Mouse (Mus musculus): Measurements from ENCODE around the gene 1700012B07Rik. TPM values are rescaled to one million over a fixed set of nuclear protein-coding genes. Genes with fewer than 3 reads are reported as not detected.

The 1700012B07Rik gene
- total RNA-seq, 1 experiment from 2014 or later = not detected

GRCm38 (mm10) chr11:109791965-109792364 is 35.9 kb downstream of the 1700012B07Rik start:
- ATAC-seq (replicated peaks in 1 of 2; ENCODE audit: insufficient read depth in 1 of 2, low FRiP score in 2 of 2, low TSS enrichment in 1 of 2, low read depth in 1 of 2, poor library complexity in 2 of 2, severe bottlenecking in 2 of 2) = 0 out of 4 replicates have a peak, but pooled peaks of 1 of the 2 experiments have one; percentile 31

GRCm38 (mm10) chr11:109790221-109790620 is 37.6 kb downstream of the 1700012B07Rik start:
- no peak for ATAC-seq (replicated peaks in 1 of 2; ENCODE audit: insufficient read depth in 1 of 2, low FRiP score in 2 of 2, low TSS enrichment in 1 of 2, low read depth in 1 of 2, poor library complexity in 2 of 2, severe bottlenecking in 2 of 2)

GRCm38 (mm10) chr11:109785392-109785791 is 42.5 kb downstream of the 1700012B07Rik start:
- no peak for ATAC-seq (replicated peaks in 1 of 2; ENCODE audit: insufficient read depth in 1 of 2, low FRiP score in 2 of 2, low TSS enrichment in 1 of 2, low read depth in 1 of 2, poor library complexity in 2 of 2, severe bottlenecking in 2 of 2)

- ATAC-seq (replicated peaks in 1 of 2; ENCODE audit: insufficient read depth in 1 of 2, low FRiP score in 2 of 2, low TSS enrichment in 1 of 2, low read depth in 1 of 2, poor library complexity in 2 of 2, severe bottlenecking in 2 of 2) = no peak
Measured at GRCm38 (mm10) chr11:109771381-109771780, 56.5 kb downstream of the 1700012B07Rik start.

GRCm38 (mm10) chr11:109770185-109770584 is 57.7 kb downstream of the 1700012B07Rik start:
- no peak for ATAC-seq (replicated peaks in 1 of 2; ENCODE audit: insufficient read depth in 1 of 2, low FRiP score in 2 of 2, low TSS enrichment in 1 of 2, low read depth in 1 of 2, poor library complexity in 2 of 2, severe bottlenecking in 2 of 2)

- ATAC-seq (replicated peaks in 1 of 2; ENCODE audit: insufficient read depth in 1 of 2, low FRiP score in 2 of 2, low TSS enrichment in 1 of 2, low read depth in 1 of 2, poor library complexity in 2 of 2, severe bottlenecking in 2 of 2) = 0 out of 4 replicates have a peak, but pooled peaks of 1 of the 2 experiments have one; percentile 37
Measured at GRCm38 (mm10) chr11:109769091-109769490, 58.8 kb downstream of the 1700012B07Rik start.

- no peak for ATAC-seq (replicated peaks in 1 of 2; ENCODE audit: insufficient read depth in 1 of 2, low FRiP score in 2 of 2, low TSS enrichment in 1 of 2, low read depth in 1 of 2, poor library complexity in 2 of 2, severe bottlenecking in 2 of 2)
Measured at GRCm38 (mm10) chr11:109760063-109760462, 67.8 kb downstream of the 1700012B07Rik start.

GRCm38 (mm10) chr11:109758616-109759215 is 69.1 kb downstream of the 1700012B07Rik start:
- ATAC-seq (replicated peaks in 1 of 2; ENCODE audit: insufficient read depth in 1 of 2, low FRiP score in 2 of 2, low TSS enrichment in 1 of 2, low read depth in 1 of 2, poor library complexity in 2 of 2, severe bottlenecking in 2 of 2) = no peak

GRCm38 (mm10) chr11:109754105-109754602 is 73.7 kb downstream of the 1700012B07Rik start:
- ATAC-seq (replicated peaks in 1 of 2; ENCODE audit: insufficient read depth in 1 of 2, low FRiP score in 2 of 2, low TSS enrichment in 1 of 2, low read depth in 1 of 2, poor library complexity in 2 of 2, severe bottlenecking in 2 of 2) = no peak

- no peak for ATAC-seq (replicated peaks in 1 of 2; ENCODE audit: insufficient read depth in 1 of 2, low FRiP score in 2 of 2, low TSS enrichment in 1 of 2, low read depth in 1 of 2, poor library complexity in 2 of 2, severe bottlenecking in 2 of 2)
Measured at GRCm38 (mm10) chr11:109751636-109752603, 75.9 kb downstream of the 1700012B07Rik start.

- ATAC-seq (replicated peaks in 1 of 2; ENCODE audit: insufficient read depth in 1 of 2, low FRiP score in 2 of 2, low TSS enrichment in 1 of 2, low read depth in 1 of 2, poor library complexity in 2 of 2, severe bottlenecking in 2 of 2) = no peak
Measured at GRCm38 (mm10) chr11:109745210-109745609, 82.6 kb downstream of the 1700012B07Rik start.

- no peak for ATAC-seq (replicated peaks in 1 of 2; ENCODE audit: insufficient read depth in 1 of 2, low FRiP score in 2 of 2, low TSS enrichment in 1 of 2, low read depth in 1 of 2, poor library complexity in 2 of 2, severe bottlenecking in 2 of 2)
Measured at GRCm38 (mm10) chr11:109737967-109738366, 89.9 kb downstream of the 1700012B07Rik start.

Other genes with a start within 250 kb of the 1700012B07Rik start
- gene Wipi1, start 216.1 kb downstream of the 1700012B07Rik start, total RNA-seq (2017) = 3.8 and 4.1 TPM in 2 replicates
- 129 and 145 TPM in 2 replicates for gene Prkar1a, start 178.6 kb downstream of the 1700012B07Rik start, total RNA-seq (2017)
- not detected in 2 replicates for gene Fam20a, start 105.8 kb downstream of the 1700012B07Rik start, total RNA-seq (2017)
- not detected in 2 replicates for gene Abca8b, start 167.8 kb upstream of the 1700012B07Rik start, total RNA-seq (2017)